Mouse (Mus musculus) kidney, postnatal 0 days (tissue): ENCODE measurements around the gene Tprg. TPM values are rescaled to one million over a fixed set of nuclear protein-coding genes. Genes with fewer than 3 reads are reported as not detected.

Experiments used
- ATAC-seq: fragments of 200-750 bp; cut with Nextera tagmentation; replicated peaks from 2 replicates; pipeline ENCODE4 v1.8.0; 2017; ENCODE audit warnings: low read depth, moderate number of reproducible peaks, moderate TSS enrichment, moderate library complexity; ENCODE audit not compliant: low FRiP score
- DNase-seq: peaks from one replicate; pipeline ENCODE4 v3.0.0-alpha.2; 2016; ENCODE audit warnings: low spot score
- H3K27ac ChIP-seq: fragments of 300-500 bp; sonication (generic); 2 replicates; pipeline ENCODE4 v1.5.1; 2014; ENCODE audit warnings: mild to moderate bottlenecking
- H3K27me3 ChIP-seq: fragments of 300-500 bp; sonication (generic); 2 replicates; pipeline ENCODE4 v1.6.1; 2014; ENCODE audit warnings: low read length, mixed read lengths; ENCODE audit not compliant: insufficient read depth
- H3K36me3 ChIP-seq: fragments of 300-500 bp; sonication (generic); 2 replicates; pipeline ENCODE4 v1.6.1; 2014; ENCODE audit warnings: low read length, mixed read lengths; ENCODE audit not compliant: insufficient read depth
- H3K4me1 ChIP-seq: fragments of 300-500 bp; sonication (generic); replicated peaks from 2 replicates; pipeline ENCODE4 v1.6.1; 2014; ENCODE audit warnings: antibody characterized with exemption, low read length, mixed read lengths; ENCODE audit not compliant: insufficient read depth
- H3K4me2 ChIP-seq: fragments of 300-500 bp; sonication (generic); 2 replicates; pipeline ENCODE4 v1.6.1; 2014; ENCODE audit warnings: mild to moderate bottlenecking, low read length, moderate library complexity, mixed read lengths
- H3K4me3 ChIP-seq: fragments of 300-500 bp; sonication (generic); replicated peaks from 2 replicates; pipeline ENCODE4 v1.5.1; 2014; ENCODE audit warnings: low read depth, low read length
- H3K9ac ChIP-seq: fragments of 300-500 bp; sonication (generic); 2 replicates; pipeline ENCODE4 v1.6.1; 2014; ENCODE audit warnings: low read depth, low read length
- H3K9me3 ChIP-seq: fragments of 300-500 bp; sonication (generic); replicated peaks from 2 replicates; pipeline ENCODE4 v1.6.1; 2016; ENCODE audit warnings: low read length, inconsistent platforms, mixed read lengths
- CTCF ChIP-seq: IDR thresholded peaks from 2 replicates; pipeline ENCODE4 v1.5.1; 2016; ENCODE audit warnings: antibody characterized with exemption, low read depth, mild to moderate bottlenecking, moderate library complexity
- WGBS: fragments of 180-500 bp; shearing (Covaris S2); extraction: QIAGEN DNeasy Blood & Tissue Kit; methylation state at CpG from one replicate; pipeline ENCODE4 v1.1.7; 2014; 5-methylcytosine and 5-hydroxymethylcytosine counted together
- polyA plus RNA-seq: library from polyadenylated mRNA; unstranded; fragments of >200 nt; fragmentation: Nextera tagmentation; extraction: Ambion mirVana; gene quantifications from 2 replicates; pipeline ENCODE4 v1.2.1, GENCODE M21; 2015

The Tprg gene
- polyA plus RNA-seq, 1 experiment from 2014 or later, result 0.14 TPM

GRCm38 (mm10) chr16:25268276-25268675, 18.3 kb upstream of the Tprg start:
- WGBS, result 46% methylated on average over 4 of the region's 4 CpGs
- no peak for ATAC-seq
- Histone ChIP-seq H3K9ac (no peak overlapping the region), H3K9me3 (no peaks in the 10 kb centered on the region), H3K4me2 (no peak overlapping the region), H3K27me3 (no peaks in the 10 kb centered on the region), H3K36me3 (no peaks in the 10 kb centered on the region), H3K27ac (no peak overlapping the region), H3K4me1 (no peaks in the 10 kb centered on the region), H3K4me3 (no peak overlapping the region)
- DNase-seq, result peak; percentile 36
- TF ChIP-seq CTCF, result no peak

- Histone ChIP-seq H3K27me3 (no peaks in the 10 kb centered on the region), H3K4me3 (no peak overlapping the region), H3K4me2 (no peak overlapping the region), H3K9ac (no peak overlapping the region), H3K4me1 (no peaks in the 10 kb centered on the region), H3K36me3 (no peaks in the 10 kb centered on the region), H3K9me3 (no peaks in the 10 kb centered on the region), H3K27ac (no peak overlapping the region)
- no peak for TF ChIP-seq CTCF
- DNase-seq, result no peak
- 84% methylated on average over 4 of the region's 4 CpGs for WGBS
- ATAC-seq, result no peak
Measured at GRCm38 (mm10) chr16:25282563-25282962, 4.1 kb upstream of the Tprg start.

GRCm38 (mm10) chr16:25293753-25294152, 7.1 kb downstream of the Tprg start:
- no peak for DNase-seq
- Histone ChIP-seq H3K9ac (no peak overlapping the region), H3K4me2 (no peak overlapping the region), H3K9me3 (no peaks in the 10 kb centered on the region), H3K27me3 (no peaks in the 10 kb centered on the region), H3K4me3 (no peak overlapping the region), H3K4me1 (no peaks in the 10 kb centered on the region), H3K36me3 (no peaks in the 10 kb centered on the region), H3K27ac (no peak overlapping the region)
- TF ChIP-seq CTCF, result no peak
- ATAC-seq, result no peak
- 81% methylated on average over 2 of the region's 2 CpGs for WGBS

GRCm38 (mm10) chr16:25295546-25295945, 8.9 kb downstream of the Tprg start:
- DNase-seq, result no peak
- Histone ChIP-seq H3K27me3 (no peaks in the 10 kb centered on the region), H3K4me2 (no peak overlapping the region), H3K9me3 (no peaks in the 10 kb centered on the region), H3K4me3 (no peak overlapping the region), H3K36me3 (no peaks in the 10 kb centered on the region), H3K9ac (no peak overlapping the region), H3K27ac (no peak overlapping the region), H3K4me1 (no peaks in the 10 kb centered on the region)
- WGBS, result 79% methylated on average over 11 of the region's 11 CpGs
- no peak for TF ChIP-seq CTCF
- ATAC-seq, result no peak

DNA sequence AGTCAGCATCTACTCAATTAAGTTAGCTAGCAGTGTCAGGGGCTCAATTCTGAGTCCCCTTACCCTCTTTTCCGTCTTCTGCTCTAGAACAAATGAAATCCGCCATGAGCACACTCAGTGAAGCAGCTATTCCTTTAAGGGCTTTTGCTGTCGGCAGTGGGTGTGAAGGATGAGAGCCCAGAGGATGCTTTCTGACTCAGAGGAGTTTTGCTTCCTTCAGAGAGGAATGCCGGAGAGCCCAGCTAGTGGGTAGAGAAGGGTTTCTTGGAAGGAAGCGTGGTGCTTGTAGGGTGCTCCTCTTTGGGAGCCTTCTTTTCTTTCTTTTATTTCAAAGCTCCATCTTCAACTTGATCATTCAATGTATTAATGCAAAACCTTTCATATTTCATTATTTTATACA, 10.1 kb downstream of the Tprg start:
- H3K4me2 ChIP-seq, result no peak overlapping the region
- no peaks in the 10 kb centered on the region for H3K9me3 ChIP-seq
- H3K9ac ChIP-seq, result no peak overlapping the region
- whole genome bisulfite sequencing, result 87% methylated on average over 5 of the region's 5 CpGs
- no peak overlapping the region for H3K27ac ChIP-seq
- no peak for DNase-seq
- no peaks in the 10 kb centered on the region for H3K27me3 ChIP-seq
- H3K36me3 ChIP-seq, result no peaks in the 10 kb centered on the region
- H3K4me3 ChIP-seq, result no peak overlapping the region
- ATAC-seq, result no peak
- TF ChIP-seq CTCF, result no peak
- no peaks in the 10 kb centered on the region for H3K4me1 ChIP-seq

DNA sequence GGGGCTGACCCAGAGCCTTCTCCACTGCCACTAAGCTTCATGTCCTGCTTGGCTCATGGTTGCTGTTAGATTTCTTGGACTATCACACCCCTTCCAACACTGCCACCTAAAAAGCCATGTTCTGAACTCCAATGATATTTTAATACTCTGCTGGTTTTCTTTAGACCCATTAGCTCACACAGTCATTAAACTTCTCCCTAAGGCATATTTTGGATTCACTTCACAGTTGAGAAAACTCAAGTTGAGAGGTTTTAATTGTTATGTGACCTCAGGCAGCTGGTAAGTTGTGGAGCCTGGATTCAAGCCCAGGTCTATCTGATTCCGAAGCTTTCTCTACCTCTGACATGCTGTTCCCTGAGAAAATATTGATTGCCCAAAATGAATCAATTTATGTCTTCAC, 11.6 kb downstream of the Tprg start:
- no peak for TF ChIP-seq CTCF
- no peak overlapping the region for H3K4me2 ChIP-seq
- no peaks in the 10 kb centered on the region for H3K4me1 ChIP-seq
- peak; percentile 40 for DNase-seq
- no peak overlapping the region for H3K27ac ChIP-seq
- no peaks in the 10 kb centered on the region for H3K27me3 ChIP-seq
- no peaks in the 10 kb centered on the region for H3K36me3 ChIP-seq
- no peak for ATAC-seq
- no peak overlapping the region for H3K9ac ChIP-seq
- no peaks in the 10 kb centered on the region for H3K9me3 ChIP-seq
- WGBS, result 57% methylated on average over 1 of the region's 1 CpGs
- H3K4me3 ChIP-seq, result no peak overlapping the region

DNA sequence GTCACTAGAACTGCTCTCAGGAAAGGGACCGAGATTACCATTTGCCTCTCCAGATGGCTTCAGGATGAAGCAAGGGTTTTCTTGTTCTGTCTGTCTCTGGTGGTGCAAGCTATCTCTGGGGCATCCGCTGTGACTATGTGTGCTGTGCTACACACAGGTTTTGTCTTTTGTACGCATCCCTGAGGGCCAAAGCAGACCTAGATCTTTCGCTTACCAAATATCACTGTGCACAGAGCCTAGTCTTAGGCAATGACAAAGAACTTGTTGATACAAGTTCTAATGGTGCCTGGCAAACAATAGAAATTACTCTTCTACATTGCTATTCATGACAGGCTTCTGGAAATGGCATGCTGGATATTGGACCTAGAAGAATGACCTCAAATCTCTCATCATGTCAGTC, 16.0 kb downstream of the Tprg start:
- DNase-seq (no peak), ATAC-seq (no peak)
- no peak for TF ChIP-seq CTCF
- Histone ChIP-seq H3K9ac (no peak overlapping the region), H3K4me3 (no peak overlapping the region), H3K9me3 (no peaks in the 10 kb centered on the region), H3K4me2 (no peak overlapping the region), H3K36me3 (no peaks in the 10 kb centered on the region), H3K27me3 (no peaks in the 10 kb centered on the region), H3K27ac (no peak overlapping the region), H3K4me1 (no peaks in the 10 kb centered on the region)
- 98% methylated on average over 4 of the region's 4 CpGs for WGBS
